Mouse (Mus musculus) small intestine, adult 2 months (tissue): ENCODE results near the gene Dpyd.

Experiments
- CTCF ChIP-seq: fragments of 200-500 bp; IDR thresholded peaks from 2 replicates; pipeline ENCODE4 v1.5.1; 2012; ENCODE audit warnings: low read depth, mild to moderate bottlenecking, control low read depth, inconsistent platforms, low read length, moderate library complexity, mixed read lengths; ENCODE audit not compliant: insufficient replicate concordance, insufficient read length; ENCODE audit errors: extremely low read depth
- POLR2A ChIP-seq: fragments of 200-500 bp; IDR thresholded peaks from 2 replicates; pipeline ENCODE4 v1.6.1; 2012; ENCODE audit warnings: low read depth, mild to moderate bottlenecking, control low read depth, inconsistent platforms, low read length, moderate library complexity

- TF ChIP-seq POLR2A (no peak), CTCF (no peak)
These were observed 494.2 kb downstream of the Dpyd start for GRCm38 (mm10) chr3:119056144-119056543.
